13 mouse cellular contexts compared by ENCODE assay signal in the genomic region with DNA sequence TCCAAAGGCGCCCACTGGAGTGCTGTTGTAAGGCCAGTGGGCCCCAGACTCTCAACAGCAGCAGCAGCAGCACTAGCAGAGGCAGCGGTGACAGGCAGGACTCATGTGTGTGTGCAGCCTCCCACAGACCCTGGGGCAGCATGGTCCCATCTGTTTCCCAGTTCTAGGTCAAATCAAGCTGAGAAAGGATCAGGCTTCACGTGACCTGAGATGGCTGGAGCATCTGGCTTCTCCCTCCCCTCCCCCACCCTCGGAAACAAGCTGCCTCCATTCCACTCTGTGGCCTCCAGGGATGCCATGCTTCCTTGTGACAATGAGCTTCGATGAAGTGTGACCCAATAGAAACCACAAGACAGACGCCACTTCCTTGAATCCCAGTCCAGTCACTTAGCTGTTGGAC.
DNase-seq lines count a peak whose midpoint lies in the region; ATAC-seq lines count a peak whose summit lies in the region.
"Had no signal": no experiment of that assay in that cellular context is flagged by ENCODE, and none has a peak within 500 bp of the region (broad histone marks: within the 10 kb centered on the region; RNA-seq: fewer than 3 reads in every experiment).

No protein-coding gene starts in this region.

- 37% methylated on average over 6 of the region's 6 CpGs for WGBS in lung, embryonic 16.5 days
- WGBS in intestine, embryonic 16.5 days = 61% methylated on average over 6 of the region's 6 CpGs

- DNase-seq in lung, postnatal 14 days = no peak
- DNase-seq in embryo, embryonic 9.5 days (ENCODE audit: extremely low spot score) = peak; percentile 69
- DNase-seq in retina, embryonic 14.5 days (ENCODE audit: low spot score) = peak; percentile 88
- no peak for DNase-seq in spleen, postnatal 4 days (ENCODE audit: low spot score in 2 of 2)
- DNase-seq in left cerebral cortex, postnatal 10 days (ENCODE audit: extremely low spot score in 1 of 2, low spot score in 2 of 2) = no peak
- DNase-seq in urinary bladder, postnatal 10 days (ENCODE audit: low spot score) = no peak
- DNase-seq: adrenal gland, postnatal 10 days; cerebellum, postnatal 25 days; kidney, postnatal 14 days; liver had no signal

- H3K4me1 ChIP-seq in lung, embryonic 16.5 days (replicated peaks; ENCODE audit: control insufficient read depth, insufficient read depth, low read length) = peaks cover 12% of the 10 kb centered on the region
- H3K4me1 ChIP-seq in intestine, embryonic 16.5 days (ENCODE audit: control insufficient read depth, insufficient read depth, low read length) = peaks cover 20% of the 10 kb centered on the region

- H3K27me3 ChIP-seq in lung, embryonic 16.5 days (ENCODE audit: control insufficient read depth, insufficient read depth, low read depth, low read length) = no peaks in the 10 kb centered on the region
- H3K27me3 ChIP-seq in intestine, embryonic 16.5 days (replicated peaks; ENCODE audit: control insufficient read depth, insufficient read depth, low read length) = no peaks in the 10 kb centered on the region
- H3K27me3 ChIP-seq: CH12.LX had no signal

- intact Hi-C loops in left cerebral cortex, postnatal 10 days (cut with DNase I) = no loop called here

- H3K9me3 ChIP-seq in lung, embryonic 16.5 days (ENCODE audit: control insufficient read depth, low read length) = no peaks in the 10 kb centered on the region
- no peaks in the 10 kb centered on the region for H3K9me3 ChIP-seq in intestine, embryonic 16.5 days (ENCODE audit: control insufficient read depth, low read length)

- ATAC-seq in lung, embryonic 16.5 days (ENCODE audit: low read depth) = no peak
- peak; percentile 62 for ATAC-seq in intestine, embryonic 16.5 days

- no peaks in the 10 kb centered on the region for H3K36me3 ChIP-seq in lung, embryonic 16.5 days (ENCODE audit: control insufficient read depth, insufficient read depth, low read length)
- H3K36me3 ChIP-seq in intestine, embryonic 16.5 days (ENCODE audit: control insufficient read depth, insufficient read depth, low read length) = no peaks in the 10 kb centered on the region

- H3K9ac ChIP-seq in lung, embryonic 16.5 days (ENCODE audit: low read length) = no peak overlapping the region
- no peak overlapping the region for H3K9ac ChIP-seq in intestine, embryonic 16.5 days (ENCODE audit: low read depth, low read length)

- H3K27ac ChIP-seq in lung, embryonic 16.5 days (ENCODE audit: low read length) = peak overlapping the region; percentile 10
- H3K27ac ChIP-seq in intestine, embryonic 16.5 days (ENCODE audit: low read length) = 0 out of 2 replicates have a peak overlapping the region, but pooled peaks have one; percentile 9

- H3K4me3 ChIP-seq in lung, embryonic 16.5 days (ENCODE audit: low read length) = no peak overlapping the region
- no peak overlapping the region for H3K4me3 ChIP-seq in intestine, embryonic 16.5 days (ENCODE audit: low read length)

- no peak overlapping the region for H3K4me2 ChIP-seq in lung, embryonic 16.5 days (ENCODE audit: low read depth, low read length)
- H3K4me2 ChIP-seq in intestine, embryonic 16.5 days (ENCODE audit: low read depth, low read length) = no peak overlapping the region

Comparison
In these comparisons a context has a peak if more than half of its experiments do, and no peak if none do; other contexts are left out.
1. DNase-seq: peak in embryo, embryonic 9.5 days (single experiment) and retina, embryonic 14.5 days (single experiment); none in lung, postnatal 14 days (single experiment), spleen, postnatal 4 days (0 of 2), left cerebral cortex, postnatal 10 days (0 of 2) and urinary bladder, postnatal 10 days (single experiment).